Mouse (Mus musculus) midbrain, embryonic 13.5 days (tissue): Measurements from ENCODE around the gene Mapk12. TPM values are rescaled to one million over a fixed set of nuclear protein-coding genes. Genes with fewer than 3 reads are reported as not detected.

Experiments used
- ATAC-seq: fragments of 200-750 bp; cut with Nextera tagmentation; 2 replicates; pipeline ENCODE4 v1.8.0; 2017; ENCODE audit warnings: mild to moderate bottlenecking, moderate TSS enrichment, moderate library complexity
- H3K27ac ChIP-seq: fragments of 300-500 bp; sonication (generic); 2 replicates; pipeline ENCODE4 v1.5.1; 2015; ENCODE audit warnings: inconsistent platforms, mild to moderate bottlenecking, moderate library complexity
- H3K27me3 ChIP-seq: fragments of 300-500 bp; sonication (generic); 2 replicates; pipeline ENCODE4 v1.6.1; 2015; ENCODE audit warnings: mild to moderate bottlenecking, inconsistent platforms
- H3K36me3 ChIP-seq: fragments of 300-500 bp; sonication (generic); 2 replicates; pipeline ENCODE4 v1.6.1; 2015; ENCODE audit warnings: mild to moderate bottlenecking, inconsistent platforms
- H3K4me1 ChIP-seq: fragments of 300-500 bp; sonication (generic); replicated peaks from 2 replicates; pipeline ENCODE4 v1.6.1; 2015; ENCODE audit warnings: inconsistent platforms
- H3K4me2 ChIP-seq: fragments of 300-500 bp; sonication (generic); replicated peaks from 2 replicates; pipeline ENCODE4 v1.6.1; 2015; ENCODE audit warnings: moderate library complexity, mild to moderate bottlenecking, inconsistent platforms
- H3K4me3 ChIP-seq: fragments of 300-500 bp; sonication (generic); replicated peaks from 2 replicates; pipeline ENCODE4 v1.5.1; 2015; ENCODE audit warnings: mild to moderate bottlenecking, inconsistent platforms
- H3K9ac ChIP-seq: fragments of 300-500 bp; sonication (generic); replicated peaks from 2 replicates; pipeline ENCODE4 v1.6.1; 2015; ENCODE audit warnings: mild to moderate bottlenecking, inconsistent platforms
- H3K9me3 ChIP-seq: fragments of 300-500 bp; sonication (generic); 2 replicates; pipeline ENCODE4 v1.6.1; 2016; ENCODE audit warnings: mild to moderate bottlenecking, inconsistent platforms
- WGBS: fragments of 180-500 bp; shearing (Covaris S2); methylation state at CpG from one replicate; pipeline ENCODE4 v1.1.7; 2015; 5-methylcytosine and 5-hydroxymethylcytosine counted together
- polyA plus RNA-seq: library from polyadenylated mRNA; unstranded; fragments of >200 nt; fragmentation: Nextera tagmentation; extraction: Ambion mirVana; gene quantifications from 2 replicates; pipeline ENCODE4 v1.2.1, GENCODE M21; 2015

Gene Mapk12
- polyA plus RNA-seq, 1 experiment from 2014 or later: 8.2 TPM

DNA sequence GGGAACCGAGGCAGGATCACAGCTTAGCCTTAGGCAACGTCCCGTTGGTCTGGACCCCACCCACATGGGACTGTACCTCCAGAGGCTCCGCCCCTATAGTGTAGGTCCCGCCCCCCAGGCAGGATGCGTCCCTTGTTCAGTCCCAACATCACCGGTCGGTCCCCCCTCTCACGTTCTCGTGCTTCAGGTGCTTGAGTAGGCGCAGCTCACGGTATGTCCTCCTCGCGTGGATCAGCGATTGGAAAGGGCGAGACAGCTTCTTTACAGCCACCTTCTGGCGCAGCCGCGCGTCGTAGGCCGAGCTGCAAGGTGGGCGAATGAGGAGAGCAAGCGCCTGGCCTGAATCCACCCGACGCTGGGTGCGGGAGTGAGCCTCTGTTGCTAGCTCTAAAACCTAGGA lies 6.0 kb upstream of the Mapk12 start:
- Histone ChIP-seq H3K9ac (peak overlapping the region; percentile 94), H3K9me3 (no peaks in the 10 kb centered on the region), H3K4me2 (peak overlapping the region; percentile 81), H3K4me1 (peaks cover 41% of the 10 kb centered on the region), H3K27me3 (peaks cover 12% of the 10 kb centered on the region; the same call in 1 of the 2 replicates), H3K4me3 (peak overlapping the region; percentile 78), H3K36me3 (peaks cover 39% of the 10 kb centered on the region), H3K27ac (peak overlapping the region; percentile 92)
- WGBS: 3% methylated on average over 27 of the region's 27 CpGs
- peak; percentile 28 for ATAC-seq

DNA sequence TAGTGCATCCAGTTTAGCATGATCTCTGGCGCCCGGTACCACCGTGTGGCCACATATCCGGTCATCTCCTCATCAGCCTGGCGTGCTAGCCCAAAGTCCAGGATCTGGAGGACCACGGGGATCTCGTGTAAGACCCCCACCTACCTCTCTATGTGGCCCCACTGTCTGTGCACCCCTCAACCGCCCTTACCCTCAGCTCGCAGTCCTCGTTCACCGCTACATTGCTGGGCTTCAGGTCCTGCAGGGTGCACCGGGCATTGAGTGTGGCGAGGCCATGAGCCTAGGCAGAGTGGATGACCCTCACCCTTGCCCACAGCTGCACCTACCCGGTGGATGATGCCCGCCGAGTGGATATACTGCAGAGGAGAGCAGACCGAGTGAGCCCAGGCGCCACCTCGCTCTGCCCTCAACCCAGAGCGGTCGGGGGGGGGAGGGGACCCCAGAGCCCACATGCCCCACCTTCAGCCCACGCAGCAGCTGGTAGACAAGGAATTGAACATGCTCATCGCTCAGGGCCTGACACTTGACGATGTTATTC lies 5.4 kb upstream of the Mapk12 start:
- 85% methylated on average over 24 of the region's 24 CpGs for WGBS
- H3K27ac ChIP-seq: no peak overlapping the region

DNA sequence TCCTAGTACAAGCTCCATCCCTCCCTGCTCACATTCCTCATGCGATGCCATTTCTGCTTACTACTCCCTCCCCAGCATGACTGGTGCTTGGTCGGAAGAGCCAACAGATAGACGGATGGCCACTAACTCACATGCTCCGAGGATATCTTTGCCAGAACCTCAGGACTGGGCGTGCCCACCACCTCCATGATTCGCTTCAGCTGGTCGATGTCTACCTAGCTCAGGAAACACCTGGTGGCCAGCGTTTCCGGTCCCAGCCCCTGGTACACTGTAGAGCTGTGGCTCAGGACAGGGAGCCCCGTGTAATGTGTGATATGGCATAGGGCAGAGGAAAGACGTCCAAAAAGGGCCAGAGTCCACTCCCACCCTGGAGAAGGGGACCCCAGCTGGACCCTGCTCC lies 4.5 kb upstream of the Mapk12 start:
- Histone ChIP-seq H3K27me3 (peaks cover 15% of the 10 kb centered on the region; the same call in 1 of the 2 replicates), H3K27ac (no peak overlapping the region), H3K36me3 (peaks cover 39% of the 10 kb centered on the region), H3K4me2 (no peak overlapping the region), H3K4me1 (peaks cover 49% of the 10 kb centered on the region), H3K4me3 (no peak overlapping the region), H3K9ac (no peak overlapping the region), H3K9me3 (no peaks in the 10 kb centered on the region)
- no peak for ATAC-seq
- 93% methylated on average over 11 of the region's 11 CpGs for WGBS

More for the DNA sequence above, 5.4 kb upstream of the Mapk12 start:
- peaks cover 15% of the 10 kb centered on the region; the same call in 1 of the 2 replicates for H3K27me3 ChIP-seq
- no peak overlapping the region for H3K9ac ChIP-seq
- peaks cover 39% of the 10 kb centered on the region for H3K36me3 ChIP-seq
- peaks cover 46% of the 10 kb centered on the region for H3K4me1 ChIP-seq
- ATAC-seq: no peak
- peak overlapping the region; percentile 78 for H3K4me3 ChIP-seq
- H3K9me3 ChIP-seq: no peaks in the 10 kb centered on the region
- peak overlapping the region; percentile 81 for H3K4me2 ChIP-seq

DNA sequence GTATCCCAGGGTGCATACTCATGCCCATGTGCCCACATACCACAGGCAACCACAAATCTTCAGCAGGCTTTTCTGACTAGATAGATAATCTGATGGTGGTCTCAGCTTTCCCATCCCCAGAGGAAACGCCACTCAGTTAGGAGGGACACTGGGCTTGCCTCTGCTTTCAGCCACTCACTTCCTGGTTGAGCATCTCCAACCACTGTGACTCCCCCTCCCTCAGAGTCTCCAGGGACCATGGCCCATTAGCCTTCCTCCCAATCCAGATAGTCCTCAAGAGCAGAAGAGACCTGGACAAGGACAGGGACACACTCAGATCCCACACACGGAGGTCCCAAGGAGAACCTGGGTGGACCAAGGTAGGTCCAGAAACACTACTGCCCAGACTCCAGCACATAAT lies 2.6 kb upstream of the Mapk12 start:
- ATAC-seq: no peak
- Histone ChIP-seq H3K4me1 (peaks cover 47% of the 10 kb centered on the region), H3K36me3 (peaks cover 39% of the 10 kb centered on the region), H3K27me3 (peaks cover 21% of the 10 kb centered on the region), H3K4me2 (no peak overlapping the region), H3K27ac (no peak overlapping the region), H3K9ac (no peak overlapping the region), H3K4me3 (no peak overlapping the region), H3K9me3 (no peaks in the 10 kb centered on the region)
- WGBS: 86% methylated on average over 2 of the region's 2 CpGs

DNA sequence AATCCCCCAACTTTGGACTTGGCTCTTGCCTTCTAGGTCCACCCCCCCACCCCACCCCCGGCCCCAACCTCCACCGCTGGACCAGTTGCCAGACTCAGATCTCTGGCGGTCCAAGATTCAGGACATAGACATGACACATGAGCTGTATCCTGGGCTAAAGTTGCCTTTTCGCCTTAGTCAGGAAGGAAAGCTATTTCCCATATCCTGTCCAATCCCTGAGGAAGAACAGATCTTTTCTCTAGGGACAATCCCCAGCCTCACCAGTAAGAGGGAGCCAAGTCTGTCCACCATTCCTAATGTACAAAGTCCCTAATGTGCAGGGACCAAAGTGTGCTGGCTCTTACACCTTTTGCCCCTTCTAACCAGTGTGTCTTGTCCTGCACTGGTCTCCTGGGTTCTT lies 1.4 kb upstream of the Mapk12 start:
- 76% methylated on average over 4 of the region's 4 CpGs for WGBS
- no peak for ATAC-seq

DNA sequence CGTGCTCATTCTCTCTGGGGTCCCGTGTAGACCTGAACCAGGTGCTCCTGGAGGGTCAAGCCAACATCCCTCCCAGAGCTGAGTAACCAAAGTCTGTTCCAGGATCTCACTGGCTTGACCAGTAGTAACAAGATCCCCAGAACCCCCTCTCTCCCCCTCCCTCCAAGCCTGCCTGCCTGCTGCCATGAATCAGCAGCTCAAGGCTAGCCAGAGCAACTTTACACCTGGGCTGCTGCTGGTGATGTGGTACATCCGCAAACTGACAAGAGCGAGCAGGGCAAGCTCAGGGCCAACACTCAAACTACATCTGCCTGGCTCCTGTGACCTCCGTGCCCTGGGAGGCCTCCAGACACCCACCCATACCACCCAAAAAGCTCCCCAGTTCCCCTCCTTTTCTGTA lies 940 bp upstream of the Mapk12 start:
- Histone ChIP-seq H3K4me3 (no peak overlapping the region), H3K4me1 (peaks cover 35% of the 10 kb centered on the region), H3K27ac (no peak overlapping the region), H3K9me3 (no peaks in the 10 kb centered on the region), H3K36me3 (peaks cover 39% of the 10 kb centered on the region), H3K9ac (no peak overlapping the region), H3K4me2 (0 out of 2 replicates have a peak overlapping the region, but pooled peaks have one; percentile 91), H3K27me3 (peaks cover 21% of the 10 kb centered on the region)
- WGBS: 29% methylated on average over 5 of the region's 5 CpGs
- ATAC-seq: no peak

More for the DNA sequence above, 1.4 kb upstream of the Mapk12 start:
- Histone ChIP-seq H3K9ac (no peak overlapping the region), H3K4me3 (no peak overlapping the region), H3K4me1 (peaks cover 40% of the 10 kb centered on the region), H3K4me2 (no peak overlapping the region), H3K27ac (no peak overlapping the region), H3K9me3 (no peaks in the 10 kb centered on the region), H3K36me3 (peaks cover 39% of the 10 kb centered on the region), H3K27me3 (peaks cover 21% of the 10 kb centered on the region)

DNA sequence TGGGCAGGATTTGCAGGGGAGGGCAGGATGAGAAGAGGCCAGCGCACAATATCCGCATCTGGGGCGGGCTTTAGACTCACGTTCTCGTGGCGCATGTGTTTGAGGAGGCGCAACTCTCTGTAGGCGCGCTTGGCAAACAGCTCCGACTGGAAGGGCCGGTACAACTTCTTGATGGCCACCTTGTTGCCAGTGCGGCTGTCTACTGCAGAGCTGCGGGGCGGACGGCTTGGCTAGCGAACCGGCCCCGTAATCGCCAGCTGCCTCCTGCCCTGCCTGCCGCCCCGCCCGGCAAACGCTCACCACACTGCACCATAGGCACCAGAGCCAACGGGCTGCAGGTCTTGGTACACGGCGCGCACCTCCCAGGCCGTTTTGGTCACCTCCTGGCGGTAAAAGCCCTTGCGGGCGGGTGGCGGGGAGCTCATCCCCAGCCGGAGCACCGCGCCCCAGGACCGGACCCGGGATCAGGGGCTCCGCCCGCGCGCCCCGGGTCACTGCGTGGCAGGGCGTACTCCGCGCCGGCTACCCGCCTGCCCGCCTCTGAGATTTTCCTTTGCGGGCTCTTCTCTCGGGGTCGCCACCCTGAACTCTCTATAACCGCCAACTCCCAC lies 350 bp downstream of the Mapk12 start:
- under 1% methylated on average over 53 of the region's 53 CpGs for WGBS
- ATAC-seq: peak; percentile 59
- Histone ChIP-seq H3K4me3 (peak overlapping the region; percentile 47), H3K9ac (peak overlapping the region; percentile 66), H3K9me3 (no peaks in the 10 kb centered on the region), H3K36me3 (peaks cover 29% of the 10 kb centered on the region), H3K4me1 (peaks cover 26% of the 10 kb centered on the region), H3K27ac (no peak overlapping the region), H3K27me3 (peaks cover 15% of the 10 kb centered on the region), H3K4me2 (peak overlapping the region; percentile 91)

DNA sequence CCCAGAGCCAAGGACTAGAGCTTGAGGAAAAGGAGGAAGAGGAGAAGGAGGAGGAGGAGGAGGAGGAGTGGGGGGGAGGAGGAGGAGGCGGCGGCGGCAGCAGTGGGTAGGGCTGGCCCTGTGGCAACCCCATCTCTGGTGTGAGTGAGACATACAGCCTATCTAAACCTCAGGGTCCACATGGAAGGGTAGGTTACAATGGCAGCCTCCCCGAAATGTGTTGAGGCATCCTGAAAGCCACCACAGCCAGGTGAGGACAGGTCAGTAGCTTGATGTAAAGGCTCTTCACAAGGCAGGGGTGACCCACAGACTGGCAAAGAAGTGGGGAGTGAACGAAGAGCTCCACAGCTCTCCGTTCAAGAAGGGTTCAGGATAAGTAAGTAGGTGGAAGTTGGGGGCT lies 2.0 kb downstream of the Mapk12 start:
- peaks cover 15% of the 10 kb centered on the region for H3K27me3 ChIP-seq
- H3K9me3 ChIP-seq: no peaks in the 10 kb centered on the region
- H3K4me1 ChIP-seq: peaks cover 26% of the 10 kb centered on the region
- no peak overlapping the region for H3K4me3 ChIP-seq
- H3K36me3 ChIP-seq: peaks cover 13% of the 10 kb centered on the region
- no peak overlapping the region for H3K4me2 ChIP-seq
- 97% methylated on average over 6 of the region's 6 CpGs for WGBS
- H3K27ac ChIP-seq: no peak overlapping the region
- ATAC-seq: no peak
- no peak overlapping the region for H3K9ac ChIP-seq

DNA sequence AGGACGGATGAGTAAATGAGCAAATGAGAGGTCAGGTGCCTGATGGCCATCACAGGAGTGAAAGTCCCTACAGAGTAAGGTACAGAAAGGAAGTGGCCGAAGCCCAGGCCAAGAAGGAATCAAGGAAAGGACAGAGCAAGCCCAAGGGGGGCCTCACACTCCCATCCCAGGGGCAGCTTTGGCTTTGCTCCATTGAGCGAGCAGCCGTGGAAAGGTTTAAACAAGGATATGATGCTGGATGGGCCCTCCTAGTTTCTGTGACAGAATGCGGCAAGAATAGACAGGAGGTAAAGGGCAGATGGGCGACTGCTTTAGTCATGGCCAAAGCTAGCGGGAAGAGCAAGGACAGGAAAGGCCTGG lies 2.5 kb downstream of the Mapk12 start:
- H3K4me2 ChIP-seq: no peak overlapping the region
- 84% methylated on average over 7 of the region's 7 CpGs for WGBS
- no peaks in the 10 kb centered on the region for H3K9me3 ChIP-seq

DNA sequence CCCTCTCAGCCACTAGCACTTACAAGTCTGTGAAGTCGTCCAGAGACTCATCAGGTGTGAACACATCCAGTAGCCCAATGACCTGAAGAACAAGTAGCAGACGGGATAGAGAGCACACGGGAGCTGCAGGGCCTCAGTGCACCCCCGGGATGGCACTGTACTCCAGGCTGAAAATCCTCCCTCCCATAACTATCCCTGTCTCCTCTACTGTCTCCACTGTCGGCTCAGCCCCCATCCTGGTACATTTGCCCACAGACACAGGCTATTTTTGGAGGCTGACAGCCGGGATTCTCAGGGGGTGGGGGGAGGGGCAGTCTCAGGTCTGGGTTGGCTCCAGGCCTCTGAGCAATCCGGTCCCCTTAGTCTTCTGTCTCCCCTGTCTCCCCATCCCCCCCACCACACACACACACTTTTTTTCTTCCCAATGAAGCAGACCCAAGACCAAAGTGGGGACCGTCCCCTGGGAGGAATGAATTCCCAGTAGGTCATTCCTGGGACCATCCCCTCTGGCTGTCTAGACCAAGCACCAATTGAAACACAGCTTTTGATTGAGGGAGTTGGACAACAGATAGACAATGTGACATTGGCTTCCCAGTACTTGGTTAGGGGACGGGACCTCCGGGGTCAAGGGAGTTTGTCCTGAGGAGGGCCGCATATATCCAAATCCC lies 3.0 kb downstream of the Mapk12 start:
- ATAC-seq: no peak
- Histone ChIP-seq H3K9me3 (no peaks in the 10 kb centered on the region), H3K36me3 (peaks cover 3% of the 10 kb centered on the region), H3K9ac (no peak overlapping the region), H3K4me1 (peaks cover 26% of the 10 kb centered on the region), H3K27me3 (peaks cover 14% of the 10 kb centered on the region), H3K27ac (no peak overlapping the region), H3K4me3 (no peak overlapping the region), H3K4me2 (no peak overlapping the region)
- 78% methylated on average over 11 of the region's 11 CpGs for WGBS

More for the DNA sequence above, 2.5 kb downstream of the Mapk12 start:
- H3K4me1 ChIP-seq: peaks cover 26% of the 10 kb centered on the region
- H3K27ac ChIP-seq: no peak overlapping the region
- no peak for ATAC-seq
- peaks cover 15% of the 10 kb centered on the region for H3K27me3 ChIP-seq
- no peak overlapping the region for H3K4me3 ChIP-seq
- H3K36me3 ChIP-seq: peaks cover 8% of the 10 kb centered on the region
- H3K9ac ChIP-seq: no peak overlapping the region

DNA sequence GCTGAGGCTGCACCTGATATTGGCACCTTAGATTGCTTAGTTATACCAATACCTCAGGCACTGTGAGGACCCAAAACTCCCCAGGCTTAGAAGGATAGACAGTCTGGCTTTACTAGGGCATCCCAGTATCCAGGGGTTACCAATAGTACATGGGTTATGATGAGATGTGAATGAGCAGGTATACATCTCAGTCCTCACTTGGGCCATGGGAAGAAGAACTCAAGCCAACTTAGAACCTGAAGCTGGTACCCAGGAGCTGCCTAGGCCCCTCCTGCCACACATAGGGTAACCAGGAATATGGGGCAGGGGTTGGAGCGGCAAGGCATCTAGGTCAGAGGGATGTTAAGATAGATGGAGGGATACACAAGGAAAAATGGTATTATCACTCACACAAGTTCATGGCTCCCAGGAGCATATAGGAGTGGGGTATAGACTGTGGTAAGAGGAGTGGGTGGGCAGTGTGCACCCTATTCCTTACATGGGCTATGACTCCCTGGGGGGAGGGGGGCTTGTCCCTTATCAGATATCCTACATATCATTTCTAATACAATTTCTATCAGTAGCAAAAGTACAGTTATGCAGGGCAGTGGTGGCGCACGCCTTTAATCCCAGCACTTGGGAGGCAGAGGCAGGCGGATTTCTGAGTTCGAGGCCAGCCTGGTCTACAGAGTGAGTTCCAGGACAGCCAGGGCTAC lies 3.9 kb downstream of the Mapk12 start:
- Histone ChIP-seq H3K36me3 (peaks cover under 1% of the 10 kb centered on the region; the same call in 1 of the 2 replicates), H3K4me2 (no peak overlapping the region), H3K4me1 (peaks cover 26% of the 10 kb centered on the region), H3K9me3 (no peaks in the 10 kb centered on the region), H3K27me3 (peaks cover 9% of the 10 kb centered on the region), H3K27ac (no peak overlapping the region), H3K9ac (no peak overlapping the region), H3K4me3 (no peak overlapping the region)
- WGBS: 97% methylated on average over 5 of the region's 5 CpGs
- ATAC-seq: no peak

DNA sequence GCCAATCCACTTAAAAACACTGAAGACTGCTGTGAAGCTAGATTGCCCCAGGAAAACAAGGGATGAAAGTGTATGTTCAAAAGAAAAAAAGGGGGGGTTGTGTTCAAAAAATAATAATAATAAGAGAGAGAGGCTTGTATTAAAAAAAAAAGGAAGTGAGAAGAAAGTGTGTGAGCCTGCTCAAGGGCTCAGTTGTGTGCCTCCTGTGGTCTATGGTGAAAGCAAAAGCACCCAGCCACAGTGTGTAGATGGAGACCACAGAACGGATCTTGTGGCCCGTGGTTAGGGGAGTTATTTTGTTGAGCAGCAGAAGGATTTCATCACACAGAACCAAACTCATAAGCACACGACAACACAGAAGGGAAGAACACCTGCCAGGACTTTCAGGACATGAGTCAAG lies 9.2 kb downstream of the Mapk12 start:
- Histone ChIP-seq H3K9ac (no peak overlapping the region), H3K4me1 (peaks cover 15% of the 10 kb centered on the region), H3K36me3 (peaks cover 4% of the 10 kb centered on the region; the same call in 1 of the 2 replicates), H3K27ac (no peak overlapping the region), H3K4me2 (no peak overlapping the region), H3K4me3 (no peak overlapping the region), H3K27me3 (no peaks in the 10 kb centered on the region), H3K9me3 (no peaks in the 10 kb centered on the region)
- 92% methylated on average over 3 of the region's 3 CpGs for WGBS
- ATAC-seq: no peak
